Mouse (Mus musculus) ovary, postnatal 36 days (tissue): ENCODE measurements around the gene Kdm8.

Source experiments
- DNase-seq: peaks from one replicate; pipeline ENCODE4 v3.0.0; 2022; ENCODE audit warnings: low spot score, mixed read lengths

The Kdm8 gene

GRCm38 (mm10) chr7:125503374-125504092 is 59.1 kb downstream of the Kdm8 start:
- no peak for DNase-seq

DNA sequence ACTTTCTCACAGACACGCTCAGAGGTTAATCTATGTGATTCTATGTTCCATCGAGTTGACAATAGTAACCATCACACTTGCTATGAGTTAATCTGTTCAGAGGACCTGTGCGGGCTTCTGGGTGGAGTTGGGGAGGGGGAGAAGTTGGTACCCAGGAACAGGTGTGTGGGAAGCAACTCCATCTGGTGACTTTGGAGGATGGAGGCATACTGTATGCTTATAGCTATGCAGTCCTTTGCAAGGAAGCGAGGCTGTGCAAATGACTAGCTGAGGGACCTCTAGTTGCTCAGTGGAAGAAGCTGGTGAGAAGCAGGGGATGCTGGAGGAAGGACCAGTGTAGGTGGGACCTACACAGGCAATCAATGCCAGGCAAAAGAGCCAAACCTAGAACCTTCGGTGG is 60.1 kb downstream of the Kdm8 start:
- DNase-seq = no peak

DNA sequence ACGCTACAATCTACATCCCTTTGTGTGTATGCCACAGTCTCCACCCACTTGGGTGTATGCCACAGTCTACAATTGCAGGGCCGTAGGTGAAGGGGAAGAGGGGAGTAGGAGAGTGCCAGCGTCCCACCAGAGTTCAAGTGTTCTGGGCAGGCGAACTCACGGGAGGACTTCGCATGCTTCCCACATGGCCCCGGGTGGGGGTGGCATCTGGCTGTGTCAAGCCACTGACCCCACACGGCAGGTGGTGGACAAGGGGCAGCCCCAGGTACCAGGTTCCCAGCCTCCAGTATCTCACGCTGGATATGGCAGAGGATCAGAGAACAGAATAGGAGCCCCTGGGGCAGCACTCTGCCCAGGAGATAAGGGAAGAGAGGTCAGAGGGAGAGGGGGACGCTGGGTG is 61.1 kb downstream of the Kdm8 start:
- no peak for DNase-seq

DNA sequence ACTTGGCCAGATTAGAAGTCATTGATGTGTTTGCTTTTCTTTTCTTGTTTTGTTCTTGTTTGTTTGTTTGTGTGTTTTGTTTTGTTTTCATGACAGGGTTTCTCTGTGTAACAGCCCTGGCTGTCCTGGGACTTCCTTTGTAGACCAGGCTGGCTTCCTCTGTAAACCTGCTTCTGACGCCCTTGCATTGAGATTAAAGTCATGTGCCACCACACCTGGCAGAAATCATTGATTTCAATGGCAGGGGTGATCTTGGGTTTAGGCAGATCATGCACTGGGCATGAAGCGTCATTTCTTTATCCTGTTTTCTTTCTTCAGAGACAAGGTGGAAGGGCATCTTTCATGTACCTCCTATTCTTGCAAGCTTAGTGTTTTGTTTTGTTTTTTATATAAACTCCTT is 62.8 kb downstream of the Kdm8 start:
- no peak for DNase-seq

DNA sequence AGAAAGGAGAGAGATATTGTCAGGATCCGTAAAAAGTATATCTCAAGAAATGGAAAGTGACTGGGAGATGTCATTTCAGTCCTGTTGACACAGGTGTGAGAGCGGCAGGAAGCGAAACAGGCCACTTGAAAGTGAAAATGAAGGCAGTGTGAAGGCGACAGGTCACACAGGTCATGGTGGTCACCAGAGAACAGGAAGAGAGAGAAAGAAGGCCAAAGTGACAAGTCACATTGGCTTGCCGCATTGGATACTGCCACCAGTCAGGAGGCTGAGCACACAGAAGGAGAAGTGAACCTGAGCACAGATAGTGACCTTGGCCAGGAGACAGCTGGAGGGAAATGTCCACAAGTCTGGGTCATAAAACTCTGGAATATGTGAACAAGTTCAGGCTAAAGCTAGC is 67.0 kb downstream of the Kdm8 start:
- no peak for DNase-seq

GRCm38 (mm10) chr7:125511852-125512251 is 67.4 kb downstream of the Kdm8 start:
- no peak for DNase-seq
